Mouse (Mus musculus) heart, postnatal 0 days (tissue): ENCODE data around the gene Tmem179.

Experiments used
- CTCF ChIP-seq: IDR thresholded peaks from 2 replicates; pipeline ENCODE4 v1.5.1; 2016; ENCODE audit warnings: antibody characterized with exemption, control low read depth, low read depth
- EP300 ChIP-seq: IDR thresholded peaks from 2 replicates; pipeline ENCODE4 v1.6.1; 2016; ENCODE audit warnings: antibody characterized with exemption, low read depth

- no peak for TF ChIP-seq CTCF
- no peak for TF ChIP-seq EP300
Observed at GRCm38 (mm10) chr12:112514897-112515296, 1.6 kb downstream of the Tmem179 start.
